Mouse (Mus musculus) hematopoietic stem cell, adult 5-6 weeks (primary cell): ENCODE results near the gene Synpr. TPM values are rescaled to one million over a fixed set of nuclear protein-coding genes. Genes with fewer than 3 reads are reported as not detected.

Experiments
- ATAC-seq, 2 experiments: fragments of 125-278 bp in 1 of 2; replicated peaks in 1 of 2; 2 replicates each; pipeline ENCODE4 v1.8.0; 2016 to 2017; ENCODE audit warnings: inconsistent platforms in 2 of 2, mild to moderate bottlenecking in 2 of 2, moderate number of reproducible peaks in 2 of 2, low read depth in 1 of 2, moderate TSS enrichment in 1 of 2; ENCODE audit not compliant: low FRiP score in 2 of 2, poor library complexity in 2 of 2, severe bottlenecking in 2 of 2, insufficient read depth in 1 of 2, low TSS enrichment in 1 of 2
- total RNA-seq: library from RNA; stranded (forward); fragments of 172-1452, 232-1000 nt; gene quantifications from 2 replicates; pipeline ENCODE4 v1.2.3, GENCODE M21; 2017

Synpr gene
- total RNA-seq, 1 experiment from 2014 or later = not detected

DNA sequence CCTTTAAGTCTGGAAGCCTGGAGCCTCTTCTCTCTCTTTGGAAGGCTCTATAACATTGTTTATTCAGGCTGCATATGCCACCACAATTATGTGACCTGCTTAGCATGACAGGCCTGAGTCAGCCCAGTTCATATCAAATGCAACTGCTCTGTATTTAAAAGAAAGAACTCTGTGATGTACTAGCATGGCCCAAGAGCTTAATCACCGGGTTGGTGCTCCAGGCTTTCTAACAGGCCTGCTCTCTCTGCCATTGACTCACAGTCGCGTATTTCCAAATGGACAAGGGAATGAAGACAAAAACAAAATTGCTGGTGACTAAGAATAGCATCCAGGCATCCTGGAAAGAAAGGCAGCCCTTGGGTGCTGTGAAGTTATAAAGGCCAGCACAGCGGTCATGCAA, 56.1 kb downstream of the Synpr start:
- ATAC-seq = no peak

DNA sequence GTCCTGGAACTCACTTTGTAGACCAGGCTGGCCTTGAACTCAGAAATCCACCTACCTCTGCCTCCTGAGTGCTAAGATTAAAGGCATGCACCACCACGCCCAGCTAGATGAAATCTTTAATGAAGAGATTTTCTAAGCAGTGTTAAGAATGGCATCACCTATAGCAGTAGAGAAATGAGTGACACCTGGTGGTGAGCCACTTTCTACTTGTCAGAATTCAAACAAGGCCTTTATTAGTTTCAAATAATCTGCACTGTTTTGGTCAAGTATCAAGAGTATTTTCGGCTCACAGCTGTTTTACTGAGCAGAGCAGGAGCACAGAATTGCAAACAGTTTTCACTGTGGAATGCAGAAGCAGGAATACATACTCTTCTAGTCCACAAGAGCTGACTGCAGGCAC, 59.7 kb downstream of the Synpr start:
- no peak for ATAC-seq

DNA sequence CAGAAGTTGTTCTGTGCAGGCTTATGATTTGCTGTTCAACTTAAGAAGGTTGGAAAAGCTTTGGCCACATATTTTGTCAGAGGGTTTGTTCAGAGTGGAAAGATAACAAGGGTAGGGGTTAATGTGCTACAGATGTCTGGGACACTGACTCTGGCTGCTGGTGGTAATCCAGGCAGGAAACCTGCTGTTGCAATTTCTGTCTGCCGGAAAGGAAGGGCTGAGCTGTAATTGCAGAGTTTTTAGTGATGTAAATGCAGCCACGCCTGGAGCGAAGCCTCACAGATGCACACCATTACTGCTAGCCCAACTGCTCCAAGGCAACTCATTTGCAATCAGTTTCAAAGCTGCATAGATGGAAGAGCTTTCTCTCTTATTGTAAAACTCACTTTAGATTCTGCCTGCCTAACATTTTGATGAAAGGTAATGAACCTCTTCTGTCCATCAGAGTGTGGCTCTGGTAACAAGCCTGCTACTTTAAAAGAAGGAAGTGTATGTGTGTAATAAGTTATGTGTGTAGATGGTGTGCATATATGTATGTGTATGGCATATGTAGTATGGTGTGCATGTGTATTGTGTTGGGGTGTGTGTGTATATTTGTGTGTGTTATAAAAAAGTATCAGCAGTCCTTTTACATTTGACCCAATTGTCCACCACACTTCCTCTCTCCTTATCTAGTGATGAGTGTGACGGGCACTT, 64.7 kb downstream of the Synpr start:
- ATAC-seq = peak in 1 of 2 experiments; percentile 39; a peak in 1 of 4 replicates

DNA sequence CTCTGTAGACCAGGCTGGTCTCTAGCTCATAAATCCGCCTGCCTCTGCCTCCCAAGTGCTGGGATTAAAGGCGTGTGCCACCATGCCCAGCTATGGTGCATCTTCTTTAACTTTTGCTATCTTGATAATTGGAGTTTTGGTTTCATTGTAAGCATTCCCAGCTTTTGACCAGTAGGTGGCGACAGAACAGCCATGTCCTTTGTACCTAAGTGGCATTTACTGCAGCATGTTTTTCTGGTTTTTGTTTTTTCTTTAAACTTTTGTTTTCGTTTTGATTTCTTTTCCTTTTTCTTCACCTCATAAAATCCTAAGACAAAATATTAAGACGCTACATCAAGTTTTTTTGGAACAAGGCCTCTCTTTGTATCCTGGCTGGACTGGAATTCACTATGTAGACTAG, 69.6 kb downstream of the Synpr start:
- ATAC-seq = peak; percentile 54 to 71; a peak in 3 of 4 replicates

DNA sequence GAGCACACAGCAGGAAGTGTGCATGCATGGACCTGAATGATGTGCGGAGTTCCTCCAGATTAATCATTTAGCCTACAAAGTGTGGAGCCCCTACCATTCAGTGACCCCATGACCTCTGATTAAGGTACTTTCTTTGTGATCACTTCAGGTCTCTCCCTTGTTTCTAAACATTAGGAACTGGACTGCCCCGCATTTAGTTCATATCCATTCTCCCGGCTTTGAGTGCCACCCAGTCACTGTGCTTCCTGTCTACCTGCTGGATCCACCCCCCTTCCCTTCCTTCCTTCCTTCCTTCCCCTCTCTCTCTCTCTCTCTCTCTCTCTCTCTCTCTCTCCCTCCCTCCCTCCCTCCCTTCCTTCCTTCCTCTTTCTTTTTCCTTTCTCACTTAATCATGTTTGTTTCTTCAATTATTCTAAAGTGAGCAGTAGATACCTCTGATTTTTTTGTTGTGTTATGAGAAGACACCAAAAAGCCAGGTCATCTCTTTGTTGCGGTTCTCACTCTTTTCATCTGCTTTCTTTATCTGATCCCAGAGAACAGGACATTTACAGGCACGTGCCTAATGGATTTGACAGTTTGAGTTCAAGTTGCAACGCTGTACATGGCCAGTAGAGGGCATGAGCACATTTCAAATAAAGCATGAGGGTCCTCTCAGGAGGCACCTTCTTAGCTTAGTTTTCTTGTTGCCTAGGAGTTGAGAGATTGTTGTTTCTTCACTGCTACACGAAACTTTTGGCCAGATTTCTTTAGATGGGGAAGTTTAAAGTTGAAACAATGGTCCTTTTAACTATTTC, 71.2 kb downstream of the Synpr start:
- peak; percentile 54 to 78 for ATAC-seq

DNA sequence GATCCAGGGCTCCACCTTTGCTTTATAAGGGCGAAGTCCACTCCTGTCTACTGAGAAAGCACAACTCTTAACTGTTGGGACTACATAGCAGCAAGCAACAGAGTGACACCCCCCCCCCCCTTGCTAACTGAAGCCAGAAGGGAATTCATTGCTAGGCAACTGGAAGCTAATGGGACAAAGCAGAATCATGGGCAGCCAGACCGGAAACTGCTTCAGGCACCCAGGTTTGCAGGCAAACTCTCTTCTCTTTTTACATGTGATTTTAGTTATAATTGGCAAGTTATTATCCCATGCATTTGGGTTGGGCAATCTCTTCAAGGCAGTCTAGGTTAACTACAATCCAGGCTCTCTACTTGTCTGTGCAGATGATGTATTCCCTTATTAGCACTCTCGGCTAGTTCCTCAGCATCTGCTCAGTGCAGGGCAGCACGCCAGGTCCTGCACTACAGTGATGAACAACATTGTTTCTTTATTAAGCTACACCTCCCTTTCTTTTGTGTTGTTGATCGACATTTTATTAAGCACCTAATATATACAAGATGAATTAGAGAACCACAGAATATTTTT, 72.6 kb downstream of the Synpr start:
- no peak for ATAC-seq

DNA sequence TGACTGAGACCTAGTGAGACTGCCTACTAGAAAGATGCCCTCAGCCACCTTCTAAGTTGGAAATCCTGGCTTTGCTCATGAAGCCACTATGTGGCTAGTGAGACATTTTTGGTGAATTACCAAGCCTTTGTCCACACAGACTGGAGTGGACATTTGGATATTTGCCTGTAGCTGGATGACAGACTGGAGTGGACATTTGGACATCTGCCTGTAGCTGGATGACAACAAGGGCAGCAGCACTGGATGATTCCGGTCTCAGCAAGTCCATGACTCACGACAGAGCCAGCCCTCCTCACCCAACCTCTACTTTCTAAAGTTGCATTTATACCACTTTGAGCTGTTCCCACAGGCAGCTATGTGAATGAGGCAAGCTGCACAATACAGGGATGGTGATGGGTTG, 73.5 kb downstream of the Synpr start:
- ATAC-seq = no peak

DNA sequence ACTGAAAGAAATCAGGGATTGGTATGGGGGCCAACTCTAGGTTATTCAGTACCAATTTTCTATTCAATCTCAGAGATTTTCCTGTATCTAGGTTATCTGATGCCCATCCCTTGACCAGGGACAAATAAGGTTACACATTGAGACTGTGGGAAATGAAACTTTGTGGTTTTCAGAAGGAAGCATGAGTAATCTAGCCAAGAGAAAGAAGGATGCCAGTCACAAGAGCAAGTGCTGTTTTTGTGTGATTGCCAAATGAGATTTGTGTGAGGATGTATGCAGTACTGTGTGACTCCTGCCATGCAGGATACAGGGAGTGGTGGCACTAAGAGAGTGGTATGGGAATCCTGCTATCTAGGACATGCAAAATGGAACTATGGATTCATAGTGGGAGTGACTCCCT, 76.6 kb downstream of the Synpr start:
- ATAC-seq = peak; percentile 54 to 57; a peak in 3 of 4 replicates

DNA sequence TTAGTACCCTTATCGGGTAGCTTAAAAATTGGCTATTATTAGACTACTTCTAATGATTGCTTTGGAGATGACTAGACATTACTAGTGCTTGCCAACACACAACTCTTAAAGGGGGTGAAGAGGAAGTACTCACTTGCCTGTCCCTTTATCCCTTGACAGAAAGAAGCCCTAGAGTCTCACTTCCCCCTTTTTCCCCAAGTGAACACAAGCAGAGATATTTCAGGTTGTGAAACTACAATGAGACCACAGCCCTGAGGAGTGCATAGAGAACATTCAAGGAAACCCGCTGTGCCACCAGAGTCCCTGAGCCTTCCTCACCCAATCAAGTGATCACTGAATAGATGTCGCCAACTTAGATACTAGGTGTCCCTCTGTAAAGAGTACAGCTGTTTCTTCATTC, 77.1 kb downstream of the Synpr start:
- peak; percentile 96 to 98 for ATAC-seq

DNA sequence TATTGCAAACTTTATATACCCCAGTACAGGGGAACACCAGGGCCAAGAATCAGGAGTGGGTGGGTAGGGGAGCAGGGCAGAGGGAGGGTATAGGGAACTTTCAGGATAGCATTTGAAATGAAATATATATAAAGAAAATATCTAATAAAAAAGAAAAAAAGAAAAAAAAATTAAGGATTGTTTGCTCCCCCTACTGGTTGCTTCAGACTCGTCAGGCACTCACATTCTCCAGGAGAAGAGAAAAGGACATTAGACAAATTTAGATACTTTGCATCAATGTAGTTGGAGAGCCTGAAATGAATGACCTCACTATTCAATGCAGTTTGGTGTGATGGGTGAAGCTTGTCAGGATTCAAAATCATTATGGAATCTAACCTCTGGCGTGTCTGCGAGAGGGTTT, 83.7 kb downstream of the Synpr start:
- no peak for ATAC-seq

DNA sequence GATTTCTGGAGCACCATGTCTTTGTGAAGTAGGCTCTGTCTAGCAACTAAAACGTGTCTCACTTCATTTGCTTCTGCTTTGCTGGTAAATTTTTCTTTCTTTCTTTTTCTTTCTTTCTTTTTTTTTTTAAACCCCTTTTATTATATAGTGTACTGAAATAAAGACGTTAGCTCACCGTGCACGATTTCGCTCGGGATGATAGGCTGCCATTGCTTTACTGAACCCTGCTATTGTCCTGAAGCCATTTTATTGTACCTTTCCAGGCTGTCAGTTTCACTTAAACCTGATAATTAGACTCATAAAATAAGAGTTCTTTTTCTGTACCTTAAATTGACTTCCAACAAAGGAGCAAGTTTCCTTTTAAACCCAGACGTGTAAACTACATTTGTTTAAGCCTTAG, 104.5 kb downstream of the Synpr start:
- no peak for ATAC-seq

DNA sequence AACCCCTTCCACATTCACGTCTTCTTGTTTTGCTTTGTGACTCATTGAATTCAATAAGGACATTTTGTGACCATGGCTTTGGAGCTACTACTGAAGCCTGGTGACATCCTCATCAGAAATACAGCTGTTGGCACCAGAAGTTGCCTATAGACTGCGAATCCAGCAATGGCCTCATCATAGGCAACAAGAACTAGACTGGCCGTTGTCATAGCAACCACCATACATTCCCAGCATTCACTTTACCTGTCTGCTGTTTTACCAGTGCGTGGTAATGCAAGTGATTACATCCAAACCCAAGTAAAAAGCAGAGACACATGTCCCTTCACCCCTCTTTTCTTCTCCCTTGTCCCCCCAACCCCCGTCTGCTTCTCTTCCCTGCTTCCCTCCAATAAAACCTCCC, 105.4 kb downstream of the Synpr start:
- no peak for ATAC-seq

DNA sequence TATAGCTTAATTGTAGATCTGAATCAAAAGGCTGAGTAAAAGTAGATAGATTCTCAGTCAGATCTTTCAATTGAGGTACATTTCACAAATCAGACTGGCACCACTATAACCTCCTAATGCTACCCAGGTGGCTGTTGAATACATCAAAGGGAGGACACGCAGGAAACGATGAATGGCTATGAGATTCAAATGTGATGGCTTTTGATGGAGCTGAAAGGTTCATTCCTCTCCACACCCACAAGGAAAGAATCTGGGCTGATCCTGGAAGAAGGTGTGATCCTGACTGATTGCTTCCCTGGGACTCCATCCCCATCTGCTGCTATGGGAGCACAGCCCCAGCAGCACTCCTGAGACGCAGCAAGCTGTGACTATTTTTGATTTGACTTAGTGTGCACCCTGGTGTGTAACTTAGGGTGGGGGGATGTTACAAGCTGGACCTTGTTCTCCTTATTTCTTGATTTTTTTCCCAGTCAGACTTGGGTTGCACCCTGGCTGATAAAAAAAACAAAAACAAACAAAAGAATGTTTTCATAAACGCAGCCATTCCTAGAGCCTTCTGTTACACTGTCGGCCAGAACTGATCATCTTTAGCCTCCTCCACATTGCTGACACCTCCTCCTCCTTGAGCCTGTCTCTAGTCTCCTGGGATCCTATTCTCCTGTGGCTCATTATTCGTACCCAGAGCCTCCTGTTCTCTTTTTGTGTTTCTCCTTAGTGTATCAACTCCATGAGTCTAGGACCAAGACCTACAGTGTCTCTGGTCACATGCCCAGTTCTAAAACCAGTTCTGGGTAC, 114.8 kb downstream of the Synpr start:
- no peak for ATAC-seq

DNA sequence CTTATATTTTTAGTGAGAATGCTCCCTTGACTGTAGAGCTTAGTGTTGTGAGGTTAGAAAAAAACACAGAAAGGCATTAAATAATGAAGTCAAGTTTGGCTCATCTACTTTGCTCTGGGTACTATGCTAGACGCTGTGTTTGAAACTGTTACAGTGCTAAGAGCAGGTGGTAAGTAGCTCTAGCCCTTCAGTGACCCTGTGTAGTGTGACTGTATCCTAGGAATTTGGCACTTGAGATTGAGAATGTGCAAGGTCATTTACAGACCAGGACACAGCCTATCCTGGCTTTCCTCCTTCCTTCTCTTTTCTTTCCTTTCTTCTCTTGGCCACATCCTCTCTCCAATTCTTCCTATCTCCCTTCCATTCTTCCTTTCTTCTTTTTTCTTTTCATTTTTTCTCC, 127.1 kb downstream of the Synpr start:
- ATAC-seq = no peak

DNA sequence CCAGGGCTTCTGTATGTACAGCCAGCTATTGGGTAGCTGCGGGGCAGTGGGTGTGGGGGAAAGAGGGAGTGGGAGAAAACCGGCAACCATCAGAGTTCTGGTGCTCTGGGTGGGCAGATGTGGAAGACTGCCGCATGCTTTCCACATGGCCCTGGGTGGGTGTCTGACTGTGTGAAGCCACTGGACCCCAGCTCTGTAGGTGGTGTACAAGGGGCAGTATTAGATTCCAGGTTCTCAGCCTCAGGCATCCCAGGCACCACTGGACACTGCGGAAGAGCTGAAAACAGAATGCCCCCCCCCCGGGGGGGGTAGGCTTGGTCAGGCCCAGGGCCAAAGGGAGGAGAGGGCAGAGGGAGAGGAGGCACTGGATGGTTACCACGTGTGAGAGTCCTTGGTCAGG, 156.1 kb downstream of the Synpr start:
- ATAC-seq = no peak

DNA sequence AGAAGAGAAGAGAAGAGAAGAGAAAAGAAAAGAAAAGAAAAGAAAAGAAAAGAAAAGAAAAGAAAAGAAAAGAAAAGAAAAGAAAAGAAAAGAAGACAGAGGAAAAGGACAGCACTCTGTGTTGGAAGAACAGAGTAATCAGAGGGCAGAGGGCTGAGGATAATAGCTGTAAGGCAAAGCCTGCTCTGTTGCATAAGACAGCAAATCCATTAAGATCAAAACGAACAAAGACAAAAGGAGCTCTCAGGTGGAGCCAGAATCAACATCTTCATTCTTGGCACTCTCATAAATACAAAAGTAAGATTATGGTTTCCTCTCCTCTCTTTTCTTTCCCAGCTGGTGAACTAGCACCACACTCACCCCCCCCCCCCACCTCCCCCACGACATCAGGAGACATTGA, 160.3 kb downstream of the Synpr start:
- ATAC-seq = no peak

DNA sequence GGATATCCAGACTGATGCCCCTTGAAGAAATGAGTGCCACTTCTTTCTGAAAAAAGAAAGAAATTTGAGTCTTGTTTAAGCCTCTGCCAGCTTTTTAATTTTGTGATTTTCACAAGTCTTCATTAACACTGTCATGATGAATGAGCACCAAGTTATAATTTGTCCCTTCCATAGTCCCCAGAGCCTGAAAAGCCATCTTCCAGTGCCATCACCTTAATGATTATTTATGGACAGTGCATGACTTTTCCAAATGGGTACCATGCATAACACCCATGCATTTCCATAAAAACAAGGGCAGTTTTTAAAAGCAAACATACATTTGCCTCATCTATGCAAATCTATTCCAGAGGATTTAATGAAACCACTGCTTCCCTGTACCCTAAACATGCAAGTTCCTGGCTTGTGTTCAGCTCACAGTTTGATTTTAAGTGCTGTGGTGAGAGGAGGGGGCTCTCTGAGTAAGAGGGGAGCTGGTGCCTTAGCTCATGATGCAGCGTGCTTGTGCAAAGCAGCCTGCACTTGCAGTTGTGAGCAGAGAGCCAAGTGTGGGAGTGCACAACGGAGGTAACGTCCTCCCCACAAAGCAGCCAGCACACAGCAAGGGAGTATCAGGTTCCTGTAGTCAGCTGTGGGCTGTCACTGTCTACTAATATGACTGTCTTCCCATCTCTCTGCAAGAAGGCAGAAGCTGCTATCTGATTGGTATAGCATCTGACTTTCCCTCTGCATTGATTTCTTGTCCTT, 169.1 kb downstream of the Synpr start:
- no peak for ATAC-seq
